Mouse (Mus musculus): ENCODE measurements at regions not wholly inside any gene's neighbourhood (a gene's known extent, or its start where the extent isn't known, plus 50 kb on each side); places are given as distances from the start of the nearest gene placed in this dataset.
A peak's percentile ranks its signal among the peaks of the same experiment; 100 is the strongest.

- WGBS = 57% methylated on average over 6 of the region's 6 CpGs
- no peaks in the 10 kb centered on the region; the same call in 1 of the 2 replicates for H3K27me3 ChIP-seq (ENCODE audit: control insufficient read depth, insufficient read depth, low read length)
- DNase-seq = no peak
- H3K27ac ChIP-seq (ENCODE audit: insufficient read depth, low read length) = no peak overlapping the region
- no peak overlapping the region for H3K4me3 ChIP-seq (replicated peaks; ENCODE audit: insufficient read depth, low read depth, low read length)
- TF ChIP-seq POLR2A (IDR thresholded peaks at IDR 0.05; ENCODE audit: borderline replicate concordance, insufficient read depth, low read length) (no peak), CTCF (IDR thresholded peaks at IDR 0.05; ENCODE audit: borderline replicate concordance, insufficient read depth, low read depth, low read length) (no peak)
- no peaks in the 10 kb centered on the region for H3K4me1 ChIP-seq (ENCODE audit: control insufficient read depth, insufficient read depth, low read length)
These were observed 275.9 kb upstream of the Zfp507 start for GRCm38 (mm10) chr7:36078666-36079065.

GRCm38 (mm10) chr7:36078089-36078654 lies 275.4 kb upstream of the Zfp507 start:
- H3K27me3 ChIP-seq (ENCODE audit: control insufficient read depth, insufficient read depth, low read length) = no peaks in the 10 kb centered on the region; the same call in 1 of the 2 replicates
- 60% methylated on average over 11 of the region's 11 CpGs for WGBS
- no peaks in the 10 kb centered on the region for H3K4me1 ChIP-seq (ENCODE audit: control insufficient read depth, insufficient read depth, low read length)
- H3K4me3 ChIP-seq (replicated peaks; ENCODE audit: insufficient read depth, low read depth, low read length) = no peak overlapping the region
- H3K27ac ChIP-seq (ENCODE audit: insufficient read depth, low read length) = no peak overlapping the region
- TF ChIP-seq CTCF (IDR thresholded peaks at IDR 0.05; ENCODE audit: borderline replicate concordance, insufficient read depth, low read depth, low read length) = no peak
- TF ChIP-seq POLR2A (IDR thresholded peaks at IDR 0.05; ENCODE audit: borderline replicate concordance, insufficient read depth, low read length) = no peak
- DNase-seq = no peak

- H3K27ac ChIP-seq (ENCODE audit: insufficient read depth, low read length) = no peak overlapping the region
- no peaks in the 10 kb centered on the region; the same call in 1 of the 2 replicates for H3K27me3 ChIP-seq (ENCODE audit: control insufficient read depth, insufficient read depth, low read length)
- H3K4me1 ChIP-seq (ENCODE audit: control insufficient read depth, insufficient read depth, low read length) = no peaks in the 10 kb centered on the region
- TF ChIP-seq POLR2A (IDR thresholded peaks at IDR 0.05; ENCODE audit: borderline replicate concordance, insufficient read depth, low read length) (no peak), CTCF (IDR thresholded peaks at IDR 0.05; ENCODE audit: borderline replicate concordance, insufficient read depth, low read depth, low read length) (no peak)
- 19% methylated on average over 2 of the region's 2 CpGs for WGBS
- DNase-seq = no peak
- H3K4me3 ChIP-seq (replicated peaks; ENCODE audit: insufficient read depth, low read depth, low read length) = no peak overlapping the region
These were observed 274.5 kb upstream of the Zfp507 start for GRCm38 (mm10) chr7:36077271-36077670.

- Histone ChIP-seq H3K27ac (ENCODE audit: insufficient read depth, low read length) (no peak overlapping the region), H3K4me1 (ENCODE audit: control insufficient read depth, insufficient read depth, low read length) (no peaks in the 10 kb centered on the region), H3K4me3 (replicated peaks; ENCODE audit: insufficient read depth, low read depth, low read length) (no peak overlapping the region), H3K27me3 (ENCODE audit: control insufficient read depth, insufficient read depth, low read length) (no peaks in the 10 kb centered on the region; the same call in 1 of the 2 replicates)
- no peak for TF ChIP-seq CTCF (IDR thresholded peaks at IDR 0.05; ENCODE audit: borderline replicate concordance, insufficient read depth, low read depth, low read length)
- no peak for TF ChIP-seq POLR2A (IDR thresholded peaks at IDR 0.05; ENCODE audit: borderline replicate concordance, insufficient read depth, low read length)
- no peak for DNase-seq
- 13% methylated on average over 11 of the region's 11 CpGs for WGBS
These were observed 273.2 kb upstream of the Zfp507 start for GRCm38 (mm10) chr7:36076021-36076441.

GRCm38 (mm10) chr7:36071774-36072173 lies 269.0 kb upstream of the Zfp507 start:
- 3% methylated on average over 13 of the region's 13 CpGs for WGBS
- no peaks in the 10 kb centered on the region for H3K4me1 ChIP-seq (ENCODE audit: control insufficient read depth, insufficient read depth, low read length)
- TF ChIP-seq POLR2A (IDR thresholded peaks at IDR 0.05; ENCODE audit: borderline replicate concordance, insufficient read depth, low read length) (no peak), CTCF (IDR thresholded peaks at IDR 0.05; ENCODE audit: borderline replicate concordance, insufficient read depth, low read depth, low read length) (peak; percentile 68)
- H3K27me3 ChIP-seq (ENCODE audit: control insufficient read depth, insufficient read depth, low read length) = no peaks in the 10 kb centered on the region; the same call in 1 of the 2 replicates
- no peak overlapping the region for H3K4me3 ChIP-seq (replicated peaks; ENCODE audit: insufficient read depth, low read depth, low read length)
- H3K27ac ChIP-seq (ENCODE audit: insufficient read depth, low read length) = no peak overlapping the region
- DNase-seq = peak; percentile 10 to 20

DNA sequence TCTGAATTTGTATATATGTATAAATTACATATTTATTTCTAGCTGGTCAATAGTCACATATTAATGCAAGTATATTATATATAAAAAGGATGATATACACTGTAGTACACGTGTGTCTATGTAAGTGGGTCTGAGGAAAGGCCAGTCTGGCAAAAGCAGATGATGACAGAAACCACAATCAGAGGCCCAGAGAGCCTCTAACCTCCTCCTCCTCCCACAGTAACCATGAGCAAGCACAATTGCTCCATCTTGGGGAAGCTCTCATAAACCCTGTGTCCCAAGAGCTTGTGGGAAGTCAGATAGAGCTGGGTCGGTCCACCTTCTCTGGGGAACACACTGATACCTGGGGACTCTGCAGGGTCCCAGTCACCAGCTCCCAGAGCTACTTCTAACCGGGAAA lies 263.9 kb upstream of the Zfp507 start:
- Histone ChIP-seq H3K4me1 (ENCODE audit: control insufficient read depth, insufficient read depth, low read length) (no peaks in the 10 kb centered on the region), H3K27ac (ENCODE audit: insufficient read depth, low read length) (no peak overlapping the region), H3K4me3 (replicated peaks; ENCODE audit: insufficient read depth, low read depth, low read length) (no peak overlapping the region), H3K27me3 (ENCODE audit: control insufficient read depth, insufficient read depth, low read length) (no peaks in the 10 kb centered on the region)
- WGBS = 70% methylated on average over 3 of the region's 3 CpGs
- TF ChIP-seq POLR2A (IDR thresholded peaks at IDR 0.05; ENCODE audit: borderline replicate concordance, insufficient read depth, low read length) = no peak
- no peak for DNase-seq

DNA sequence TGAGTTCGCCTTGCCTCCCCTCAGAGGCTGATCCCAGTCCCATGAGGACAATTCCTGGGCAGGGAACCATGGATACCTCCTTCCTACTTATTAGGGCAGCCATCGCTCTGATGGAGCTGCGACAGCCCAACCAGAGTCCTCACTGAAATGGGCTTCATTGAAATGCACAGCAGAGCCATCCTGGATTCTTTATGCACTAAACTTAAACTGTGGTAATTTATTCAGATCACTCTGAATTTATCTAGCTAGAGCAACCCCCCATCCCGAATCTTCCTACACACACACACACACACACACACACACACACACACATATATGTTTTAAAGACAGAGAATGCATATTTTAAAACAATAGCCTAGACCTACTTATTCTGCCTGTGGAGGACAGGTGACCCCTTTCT lies 258.9 kb upstream of the Zfp507 start:
- TF ChIP-seq CTCF (IDR thresholded peaks at IDR 0.05; ENCODE audit: borderline replicate concordance, insufficient read depth, low read depth, low read length) = no peak
- WGBS = 72% methylated on average over 4 of the region's 4 CpGs
- no peak for DNase-seq
- Histone ChIP-seq H3K27me3 (ENCODE audit: control insufficient read depth, insufficient read depth, low read length) (no peaks in the 10 kb centered on the region), H3K4me1 (ENCODE audit: control insufficient read depth, insufficient read depth, low read length) (no peaks in the 10 kb centered on the region), H3K27ac (ENCODE audit: insufficient read depth, low read length) (no peak overlapping the region), H3K4me3 (replicated peaks; ENCODE audit: insufficient read depth, low read depth, low read length) (no peak overlapping the region)

GRCm38 (mm10) chr7:36060426-36060825 lies 257.6 kb upstream of the Zfp507 start:
- H3K27me3 ChIP-seq (ENCODE audit: control insufficient read depth, insufficient read depth, low read length) = no peaks in the 10 kb centered on the region
- no peak overlapping the region for H3K4me3 ChIP-seq (replicated peaks; ENCODE audit: insufficient read depth, low read depth, low read length)
- no peak for TF ChIP-seq POLR2A (IDR thresholded peaks at IDR 0.05; ENCODE audit: borderline replicate concordance, insufficient read depth, low read length)
- TF ChIP-seq CTCF (IDR thresholded peaks at IDR 0.05; ENCODE audit: borderline replicate concordance, insufficient read depth, low read depth, low read length) = no peak
- no peaks in the 10 kb centered on the region for H3K4me1 ChIP-seq (ENCODE audit: control insufficient read depth, insufficient read depth, low read length)
- DNase-seq = no peak
- WGBS = 31% methylated on average over 4 of the region's 4 CpGs
- no peak overlapping the region for H3K27ac ChIP-seq (ENCODE audit: insufficient read depth, low read length)
